Mouse (Mus musculus) limb, embryonic 11.5 days (tissue): Measurements from ENCODE around the gene Padi2. TPM values are rescaled to one million over a fixed set of nuclear protein-coding genes. Genes with fewer than 3 reads are reported as not detected.

Experiments used
- ATAC-seq: fragments of 200-750 bp; cut with Nextera tagmentation; 2 replicates; pipeline ENCODE4 v1.8.0; 2017; ENCODE audit warnings: low read depth; ENCODE audit not compliant: insufficient number of reproducible peaks, low FRiP score, low TSS enrichment
- DNase-seq: peaks from one replicate; pipeline ENCODE4 v3.0.0-alpha.2; 2015; ENCODE audit warnings: low spot score
- H3K27ac ChIP-seq: fragments of 300-500 bp; sonication (generic); replicated peaks from 2 replicates; pipeline ENCODE4 v1.5.1; 2014; ENCODE audit warnings: low read depth, mild to moderate bottlenecking, low read length
- H3K27me3 ChIP-seq: fragments of 300-500 bp; sonication (generic); 2 replicates; pipeline ENCODE4 v1.6.1; 2014; ENCODE audit warnings: mild to moderate bottlenecking, low read length, mixed read lengths; ENCODE audit not compliant: control insufficient read depth, insufficient read depth
- H3K36me3 ChIP-seq: fragments of 300-500 bp; sonication (generic); 2 replicates; pipeline ENCODE4 v1.6.1; 2014; ENCODE audit warnings: mild to moderate bottlenecking, low read length, moderate library complexity, mixed read lengths; ENCODE audit not compliant: control insufficient read depth, insufficient read depth
- H3K4me1 ChIP-seq: fragments of 300-500 bp; sonication (generic); 2 replicates; pipeline ENCODE4 v1.6.1; 2014; ENCODE audit warnings: low read length, mixed read lengths; ENCODE audit not compliant: control insufficient read depth, insufficient read depth
- H3K4me2 ChIP-seq: fragments of 300-500 bp; sonication (generic); 2 replicates; pipeline ENCODE4 v1.6.1; 2014; ENCODE audit warnings: low read depth, mild to moderate bottlenecking, moderate library complexity; ENCODE audit not compliant: severe bottlenecking
- H3K4me3 ChIP-seq: fragments of 300-500 bp; sonication (generic); 2 replicates; pipeline ENCODE4 v1.5.1; 2014; ENCODE audit warnings: low read depth, low read length
- H3K9ac ChIP-seq: fragments of 300-500 bp; sonication (generic); 2 replicates; pipeline ENCODE4 v1.6.1; 2014; ENCODE audit warnings: mild to moderate bottlenecking, low read length
- H3K9me3 ChIP-seq: fragments of 300-500 bp; sonication (generic); 2 replicates; pipeline ENCODE4 v1.6.1; 2016; ENCODE audit warnings: low read length; ENCODE audit not compliant: control insufficient read depth
- WGBS: fragments of 180-500 bp; shearing (Covaris S2); extraction: QIAGEN DNeasy Blood & Tissue Kit; methylation state at CpG from one replicate; pipeline ENCODE4 v1.1.7; 2014; 5-methylcytosine and 5-hydroxymethylcytosine counted together
- polyA plus RNA-seq: library from polyadenylated mRNA; unstranded; fragments of >200 nt; fragmentation: Nextera tagmentation; extraction: Ambion mirVana; gene quantifications from 2 replicates; pipeline ENCODE4 v1.2.1, GENCODE M21; 2014

Padi2 gene
- polyA plus RNA-seq, 1 experiment from 2014 or later: 0.17 TPM

DNA sequence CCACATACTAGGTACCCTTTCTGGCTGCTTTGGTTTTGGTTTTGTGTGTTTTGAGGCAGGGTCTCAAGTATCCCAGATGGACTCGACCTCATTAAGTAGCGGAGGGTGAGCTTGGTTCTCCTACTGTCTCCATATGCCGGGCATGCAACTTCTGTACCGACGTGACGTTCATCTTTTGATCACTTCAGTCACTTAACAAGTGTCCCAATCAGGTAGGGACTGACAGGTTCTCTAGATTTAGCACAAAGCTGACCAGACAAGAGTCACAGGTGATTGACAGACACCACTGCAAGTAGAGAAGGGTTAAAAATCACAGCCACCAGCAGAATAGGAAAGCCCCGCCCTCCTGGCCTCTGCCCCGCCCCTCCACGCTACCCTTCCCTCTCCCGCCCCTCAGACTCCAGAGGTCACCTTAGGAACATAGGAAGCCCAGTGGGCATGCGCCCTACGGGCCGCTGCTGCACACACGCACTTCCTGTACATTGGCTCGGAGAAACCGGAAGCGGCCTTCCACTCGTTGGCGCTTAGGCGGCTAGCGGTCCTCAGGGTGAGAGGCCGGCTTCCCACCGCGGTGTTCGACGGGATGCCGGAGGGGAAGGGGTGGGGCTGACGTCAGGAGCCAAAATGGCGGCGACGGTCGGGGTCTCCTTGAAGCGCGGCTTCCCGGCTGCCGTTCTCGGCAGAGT is 54.8 kb downstream of the Padi2 start, which contains the start of gene Sdhb:
Sdhb (plus strand) TSS at position 423 of the 686 bp plus-strand sequence.
- DNase-seq (peak; percentile 97), ATAC-seq (peak; percentile 91)
- Histone ChIP-seq H3K4me1 (peaks cover 8% of the 10 kb centered on the region; the same call in 1 of the 2 replicates), H3K36me3 (no peaks in the 10 kb centered on the region), H3K4me3 (peak within 1 kb of the TSS; percentile 96), H3K9me3 (no peaks in the 10 kb centered on the region), H3K27me3 (no peaks in the 10 kb centered on the region), H3K27ac (no peak within 1 kb of the TSS; the same call in 1 of the 2 replicates), H3K9ac (peak within 1 kb of the TSS; percentile 92), H3K4me2 (peak within 1 kb of the TSS; percentile 92)
- WGBS: 3% methylated on average over 37 of the region's 37 CpGs

GRCm38 (mm10) chr4:140961467-140962206 is 55.5 kb downstream of the Padi2 start:
- H3K27ac ChIP-seq: no peak overlapping the region; the same call in 1 of the 2 replicates
- H3K9ac ChIP-seq: peak overlapping the region; percentile 92
- H3K9me3 ChIP-seq: no peaks in the 10 kb centered on the region
- H3K4me2 ChIP-seq: peak overlapping the region; percentile 92
- DNase-seq (no peak), ATAC-seq (peak; percentile 14; the same call in 1 of the 2 replicates)
- H3K27me3 ChIP-seq: no peaks in the 10 kb centered on the region
- H3K36me3 ChIP-seq: no peaks in the 10 kb centered on the region
- H3K4me3 ChIP-seq: peak overlapping the region; percentile 96
- WGBS: 2% methylated on average over 38 of the region's 38 CpGs
- peaks cover 8% of the 10 kb centered on the region; the same call in 1 of the 2 replicates for H3K4me1 ChIP-seq

DNA sequence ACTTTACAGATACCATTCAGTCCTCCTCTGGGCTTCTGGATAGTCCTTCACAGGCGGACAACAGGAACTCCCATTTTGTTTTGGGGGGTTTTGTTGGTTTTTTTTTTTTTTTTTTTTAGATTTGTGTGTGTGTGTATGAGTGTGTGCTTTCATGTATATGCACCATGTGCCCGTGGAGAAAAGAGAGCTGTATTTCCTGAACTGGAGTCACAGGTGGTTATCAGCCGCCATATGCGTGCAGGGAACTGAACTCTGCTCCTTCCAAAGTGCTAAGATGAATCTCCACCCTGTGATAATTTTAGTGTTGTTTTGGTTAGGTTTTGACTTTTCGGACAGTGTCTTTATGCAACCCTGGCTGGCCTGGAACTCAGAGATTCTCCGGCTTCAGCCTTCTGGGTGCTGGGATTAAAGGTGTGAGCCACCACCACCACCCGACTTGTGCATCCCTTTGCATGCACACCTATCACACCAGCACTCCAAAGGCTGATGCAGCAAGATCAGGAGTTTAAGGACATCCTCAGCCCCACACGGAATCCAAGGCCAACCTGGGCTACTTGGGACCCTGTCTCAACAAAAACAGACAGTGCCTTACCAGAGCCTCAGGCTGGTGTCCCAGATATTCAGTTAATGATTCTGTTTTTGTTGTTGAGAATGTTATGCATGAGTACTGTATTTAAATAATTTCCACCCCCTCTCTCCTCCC is 56.2 kb downstream of the Padi2 start:
- ATAC-seq: no peak
- no peak for DNase-seq
- peaks cover 8% of the 10 kb centered on the region; the same call in 1 of the 2 replicates for H3K4me1 ChIP-seq
- 76% methylated on average over 8 of the region's 8 CpGs for WGBS
- peak overlapping the region; percentile 96 for H3K4me3 ChIP-seq
- no peaks in the 10 kb centered on the region for H3K36me3 ChIP-seq
- H3K4me2 ChIP-seq: peak overlapping the region; percentile 92
- no peaks in the 10 kb centered on the region for H3K9me3 ChIP-seq
- H3K9ac ChIP-seq: peak overlapping the region; percentile 92
- no peaks in the 10 kb centered on the region for H3K27me3 ChIP-seq
- H3K27ac ChIP-seq: no peak overlapping the region

DNA sequence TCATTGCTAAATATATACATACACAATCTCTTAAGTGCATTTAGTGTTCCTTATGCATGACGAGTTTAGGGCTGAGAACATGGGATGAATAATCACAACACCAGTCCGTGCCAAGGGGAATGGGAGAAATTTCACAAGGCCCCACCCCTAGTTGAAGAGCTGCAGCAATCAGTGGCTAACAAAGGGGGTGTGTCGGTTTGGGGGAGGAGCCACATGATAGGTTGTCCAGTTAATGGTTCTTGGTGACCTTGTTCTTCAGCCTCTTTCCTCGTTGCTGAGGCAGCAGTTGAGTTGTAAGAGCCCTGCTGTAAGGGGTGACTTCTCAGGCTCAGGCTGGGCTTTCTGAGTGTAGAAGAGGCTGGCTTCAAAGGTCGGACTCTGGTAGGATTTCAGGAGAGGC is 56.8 kb downstream of the Padi2 start:
- Histone ChIP-seq H3K4me1 (peaks cover 8% of the 10 kb centered on the region; the same call in 1 of the 2 replicates), H3K4me3 (no peak overlapping the region), H3K4me2 (no peak overlapping the region), H3K9ac (no peak overlapping the region), H3K36me3 (no peaks in the 10 kb centered on the region), H3K9me3 (no peaks in the 10 kb centered on the region), H3K27me3 (no peaks in the 10 kb centered on the region), H3K27ac (no peak overlapping the region)
- no peak for DNase-seq
- WGBS: 42% methylated on average over 5 of the region's 5 CpGs
- no peak for ATAC-seq

GRCm38 (mm10) chr4:140963941-140964597 is 57.9 kb downstream of the Padi2 start:
- no peak for ATAC-seq
- H3K36me3 ChIP-seq: no peaks in the 10 kb centered on the region

DNA sequence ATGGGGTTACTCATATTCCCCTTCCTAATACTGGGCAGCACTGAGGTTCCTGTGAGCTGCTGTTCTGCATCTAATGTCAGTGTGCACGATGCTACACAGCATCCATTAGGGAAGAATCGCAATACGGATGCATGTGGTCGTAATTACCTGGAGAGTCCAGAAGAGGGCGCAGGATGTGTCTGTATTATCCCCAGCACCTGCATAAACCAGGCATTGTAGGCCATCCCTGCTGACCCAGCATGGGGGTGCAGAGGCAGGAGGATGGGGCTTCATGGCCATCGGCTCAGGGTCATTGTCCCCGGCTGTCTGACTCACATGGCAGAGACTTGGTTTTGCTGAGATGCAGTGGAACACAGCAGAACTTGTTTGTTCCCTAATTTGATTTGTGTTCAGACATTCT is 58.5 kb downstream of the Padi2 start:
- Histone ChIP-seq H3K36me3 (no peaks in the 10 kb centered on the region), H3K27ac (no peak overlapping the region), H3K4me3 (no peak overlapping the region), H3K4me1 (peaks cover 8% of the 10 kb centered on the region; the same call in 1 of the 2 replicates), H3K27me3 (no peaks in the 10 kb centered on the region), H3K4me2 (no peak overlapping the region), H3K9me3 (no peaks in the 10 kb centered on the region), H3K9ac (no peak overlapping the region)
- 25% methylated on average over 7 of the region's 7 CpGs for WGBS
- peak; percentile 81 for DNase-seq
- no peak for ATAC-seq

More at GRCm38 (mm10) chr4:140963941-140964597, 57.9 kb downstream of the Padi2 start:
- 87% methylated on average over 9 of the region's 9 CpGs for WGBS
- no peak overlapping the region for H3K9ac ChIP-seq
- no peak overlapping the region for H3K4me2 ChIP-seq
- H3K4me1 ChIP-seq: peaks cover 8% of the 10 kb centered on the region; the same call in 1 of the 2 replicates
- H3K4me3 ChIP-seq: no peak overlapping the region
- H3K27ac ChIP-seq: no peak overlapping the region
- no peaks in the 10 kb centered on the region for H3K9me3 ChIP-seq
- DNase-seq: no peak
- no peaks in the 10 kb centered on the region for H3K27me3 ChIP-seq

- 88% methylated on average over 11 of the region's 11 CpGs for WGBS
- DNase-seq (no peak), ATAC-seq (no peak)
- no peaks in the 10 kb centered on the region for H3K9me3 ChIP-seq
- peaks cover 5% of the 10 kb centered on the region for H3K36me3 ChIP-seq
- H3K9ac ChIP-seq: no peak overlapping the region
- H3K4me1 ChIP-seq: no peaks in the 10 kb centered on the region
- H3K27me3 ChIP-seq: no peaks in the 10 kb centered on the region
- no peak overlapping the region for H3K27ac ChIP-seq
- no peak overlapping the region for H3K4me2 ChIP-seq
- H3K4me3 ChIP-seq: no peak overlapping the region
Observed at GRCm38 (mm10) chr4:140967386-140968159, 61.4 kb downstream of the Padi2 start.
